Mouse (Mus musculus): ENCODE data around the gene Olfr414.

DNA sequence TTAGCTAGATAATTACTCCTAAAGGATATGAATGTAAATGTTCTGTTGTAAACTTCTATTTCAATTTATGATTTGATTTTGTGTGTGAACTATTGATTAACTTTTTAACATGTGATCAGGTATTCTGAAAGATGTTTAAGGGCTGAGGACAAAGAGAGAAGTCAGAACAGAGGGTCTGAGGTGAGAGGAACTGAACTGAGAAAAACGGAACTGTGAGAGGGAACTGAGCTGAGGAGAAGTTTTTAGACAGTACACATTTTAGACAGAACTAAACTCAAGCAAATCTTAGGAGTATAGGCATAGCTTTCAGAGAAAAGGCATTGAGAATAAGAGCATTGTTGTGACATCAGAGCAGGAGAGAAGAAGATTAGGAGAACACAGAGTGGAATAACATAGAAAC, 10.3 kb downstream of the Olfr414 start:
- TF ChIP-seq POLR2A (IDR thresholded peaks at IDR 0.05; ENCODE audit: borderline replicate concordance, extremely low read depth, insufficient read depth, insufficient read length, poor library complexity, severe bottlenecking), result no peak
- TF ChIP-seq CTCF (IDR thresholded peaks at IDR 0.05; ENCODE audit: borderline replicate concordance, extremely low read depth, insufficient read depth, insufficient read length), result no peak
